Mouse (Mus musculus) midbrain, embryonic 15.5 days (tissue): ENCODE measurements around the gene Gspt1. TPM values are rescaled to one million over a fixed set of nuclear protein-coding genes. Genes with fewer than 3 reads are reported as not detected.

Experiments
- ATAC-seq: fragments of 200-750 bp; cut with Nextera tagmentation; replicated peaks from 2 replicates; pipeline ENCODE4 v1.8.0; 2017; ENCODE audit warnings: moderate TSS enrichment
- H3K27ac ChIP-seq: fragments of 300-500 bp; sonication (generic); 2 replicates; pipeline ENCODE4 v1.5.1; 2015; ENCODE audit warnings: mild to moderate bottlenecking, inconsistent platforms
- H3K27me3 ChIP-seq: fragments of 300-500 bp; sonication (generic); replicated peaks from 2 replicates; pipeline ENCODE4 v1.6.1; 2015; ENCODE audit warnings: inconsistent platforms
- H3K36me3 ChIP-seq: fragments of 300-500 bp; sonication (generic); replicated peaks from 2 replicates; pipeline ENCODE4 v1.6.1; 2015; ENCODE audit warnings: inconsistent platforms
- H3K4me1 ChIP-seq: fragments of 300-500 bp; sonication (generic); 2 replicates; pipeline ENCODE4 v1.6.1; 2015; ENCODE audit warnings: inconsistent platforms
- H3K4me2 ChIP-seq: fragments of 300-500 bp; sonication (generic); 2 replicates; pipeline ENCODE4 v1.6.1; 2015; ENCODE audit warnings: inconsistent platforms, mild to moderate bottlenecking, moderate library complexity
- H3K4me3 ChIP-seq: fragments of 300-500 bp; sonication (generic); 2 replicates; pipeline ENCODE4 v1.5.1; 2015; ENCODE audit warnings: mild to moderate bottlenecking, inconsistent platforms
- H3K9ac ChIP-seq: fragments of 300-500 bp; sonication (generic); 2 replicates; pipeline ENCODE4 v1.6.1; 2015; ENCODE audit warnings: mild to moderate bottlenecking, inconsistent platforms
- H3K9me3 ChIP-seq: fragments of 300-500 bp; sonication (generic); 2 replicates; pipeline ENCODE4 v1.6.1; 2016; ENCODE audit warnings: inconsistent platforms
- WGBS: fragments of 180-500 bp; shearing (Covaris S2); methylation state at CpG from one replicate; pipeline ENCODE4 v1.1.7; 2015; ENCODE audit warnings: mixed read lengths; 5-methylcytosine and 5-hydroxymethylcytosine counted together
- polyA plus RNA-seq: library from polyadenylated mRNA; unstranded; fragments of >200 nt; fragmentation: Nextera tagmentation; extraction: Ambion mirVana; gene quantifications from 2 replicates; pipeline ENCODE4 v1.2.1, GENCODE M21; 2015

Gene Gspt1
- polyA plus RNA-seq, 1 experiment from 2014 or later, result 46.8 TPM

DNA sequence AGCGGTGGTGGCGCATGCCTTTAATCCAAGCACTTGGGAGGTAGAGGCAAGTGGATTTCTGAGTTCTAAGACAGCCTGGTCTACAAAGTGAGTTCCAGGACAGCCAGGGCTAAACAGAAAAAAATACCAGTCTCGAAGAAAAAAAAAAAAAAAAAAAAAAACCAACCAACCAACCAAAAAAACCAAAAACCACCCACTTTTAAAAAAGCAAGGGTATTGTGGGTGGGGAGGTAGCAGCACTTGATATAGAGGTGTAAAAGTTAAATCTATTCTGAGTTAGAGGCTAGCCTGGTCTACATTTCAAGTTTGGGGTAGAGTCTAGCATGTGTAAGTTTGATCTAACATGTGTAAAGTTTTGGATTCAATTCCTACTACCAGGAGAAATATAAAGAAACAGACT, 53.9 kb downstream of the Gspt1 start:
- WGBS, result 87% methylated on average over 3 of the region's 3 CpGs
- ATAC-seq, result no peak
- H3K27ac ChIP-seq, result no peak overlapping the region
- H3K27me3 ChIP-seq, result no peaks in the 10 kb centered on the region
- no peak overlapping the region for H3K9ac ChIP-seq
- H3K4me2 ChIP-seq, result no peak overlapping the region
- no peak overlapping the region for H3K4me3 ChIP-seq
- H3K36me3 ChIP-seq, result peaks cover 53% of the 10 kb centered on the region
- no peaks in the 10 kb centered on the region for H3K9me3 ChIP-seq
- H3K4me1 ChIP-seq, result peaks cover 30% of the 10 kb centered on the region

DNA sequence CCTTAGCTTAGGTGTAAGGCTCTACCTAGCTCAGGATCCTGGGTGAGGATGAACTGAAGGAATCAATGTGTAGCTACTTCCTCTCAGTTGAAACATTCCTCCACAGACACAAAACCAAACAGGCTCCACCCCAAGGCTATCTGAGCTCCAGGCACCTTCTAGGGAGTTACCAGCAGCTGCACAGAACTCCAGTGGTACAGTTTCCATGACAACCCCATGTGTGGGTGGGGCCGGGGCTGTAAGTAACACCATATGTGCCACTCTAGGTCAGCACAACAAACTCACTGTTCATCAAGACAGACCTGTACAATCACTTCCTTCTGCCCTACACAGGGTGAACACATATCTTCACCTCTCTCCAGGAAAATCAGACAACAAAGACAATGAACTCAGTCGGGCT, 55.7 kb downstream of the Gspt1 start:
- 75% methylated on average over 2 of the region's 2 CpGs for WGBS
- no peaks in the 10 kb centered on the region for H3K27me3 ChIP-seq
- no peak overlapping the region for H3K27ac ChIP-seq
- H3K36me3 ChIP-seq, result peaks cover 71% of the 10 kb centered on the region
- ATAC-seq, result no peak
- H3K4me2 ChIP-seq, result no peak overlapping the region
- no peak overlapping the region for H3K4me3 ChIP-seq
- H3K9me3 ChIP-seq, result no peaks in the 10 kb centered on the region
- no peak overlapping the region for H3K9ac ChIP-seq
- peaks cover 12% of the 10 kb centered on the region for H3K4me1 ChIP-seq

- no peak for ATAC-seq
- Histone ChIP-seq H3K4me1 (peaks cover 9% of the 10 kb centered on the region), H3K27ac (no peak overlapping the region), H3K36me3 (peaks cover 83% of the 10 kb centered on the region), H3K9me3 (no peaks in the 10 kb centered on the region), H3K4me2 (no peak overlapping the region), H3K9ac (no peak overlapping the region), H3K27me3 (no peaks in the 10 kb centered on the region), H3K4me3 (no peak overlapping the region)
- WGBS, result 93% methylated on average over 4 of the region's 4 CpGs
Measured at GRCm38 (mm10) chr16:11197052-11197451, 57.1 kb downstream of the Gspt1 start.

DNA sequence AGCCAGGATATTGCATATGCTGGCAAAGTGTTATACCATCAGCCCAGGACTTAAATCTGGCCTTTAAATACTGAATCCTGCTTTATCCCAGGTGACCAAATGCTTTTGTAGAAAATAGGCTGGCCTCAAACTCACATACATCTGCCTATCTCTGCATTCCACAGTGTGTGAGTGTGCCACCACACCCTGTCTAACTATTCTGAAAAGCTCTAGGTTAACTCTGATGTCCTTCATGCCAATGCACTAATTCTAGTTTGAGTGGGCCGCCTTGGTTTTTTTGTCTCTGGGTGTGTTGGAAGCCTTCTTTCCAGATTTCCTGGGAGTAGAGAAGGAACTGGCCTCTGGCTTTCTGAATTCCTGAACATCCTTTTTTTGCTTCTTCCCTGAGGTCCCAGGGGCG, 60.9 kb downstream of the Gspt1 start:
- no peak overlapping the region for H3K4me3 ChIP-seq
- H3K36me3 ChIP-seq, result peaks cover 57% of the 10 kb centered on the region
- 97% methylated on average over 2 of the region's 2 CpGs for WGBS
- ATAC-seq, result no peak
- H3K27me3 ChIP-seq, result no peaks in the 10 kb centered on the region
- no peaks in the 10 kb centered on the region for H3K9me3 ChIP-seq
- H3K4me1 ChIP-seq, result no peaks in the 10 kb centered on the region
- no peak overlapping the region for H3K27ac ChIP-seq
- no peak overlapping the region for H3K4me2 ChIP-seq
- H3K9ac ChIP-seq, result no peak overlapping the region

GRCm38 (mm10) chr16:11190150-11190549, 64.0 kb downstream of the Gspt1 start:
- Histone ChIP-seq H3K27ac (no peak overlapping the region), H3K4me3 (no peak overlapping the region), H3K36me3 (peaks cover 28% of the 10 kb centered on the region), H3K9ac (no peak overlapping the region), H3K9me3 (no peaks in the 10 kb centered on the region), H3K27me3 (no peaks in the 10 kb centered on the region), H3K4me1 (no peaks in the 10 kb centered on the region), H3K4me2 (no peak overlapping the region)
- WGBS, result 87% methylated on average over 7 of the region's 7 CpGs
- no peak for ATAC-seq

- peaks cover 22% of the 10 kb centered on the region for H3K4me1 ChIP-seq
- H3K9ac ChIP-seq, result no peak overlapping the region
- ATAC-seq, result no peak
- H3K9me3 ChIP-seq, result no peaks in the 10 kb centered on the region
- H3K36me3 ChIP-seq, result no peaks in the 10 kb centered on the region
- no peaks in the 10 kb centered on the region for H3K27me3 ChIP-seq
- no peak overlapping the region for H3K4me2 ChIP-seq
- 77% methylated on average over 2 of the region's 2 CpGs for WGBS
- no peak overlapping the region for H3K4me3 ChIP-seq
- no peak overlapping the region for H3K27ac ChIP-seq
Measured at GRCm38 (mm10) chr16:11177404-11177803, 76.7 kb downstream of the Gspt1 start.

- no peaks in the 10 kb centered on the region for H3K9me3 ChIP-seq
- no peaks in the 10 kb centered on the region for H3K36me3 ChIP-seq
- peaks cover 22% of the 10 kb centered on the region for H3K4me1 ChIP-seq
- 4% methylated on average over 4 of the region's 4 CpGs for WGBS
- ATAC-seq, result no peak
- H3K4me3 ChIP-seq, result peak overlapping the region; percentile 93
- peak overlapping the region; percentile 93 for H3K27ac ChIP-seq
- peak overlapping the region; percentile 80 for H3K4me2 ChIP-seq
- H3K9ac ChIP-seq, result peak overlapping the region; percentile 91
- H3K27me3 ChIP-seq, result no peaks in the 10 kb centered on the region
Measured at GRCm38 (mm10) chr16:11176884-11177244, 77.3 kb downstream of the Gspt1 start.

- H3K4me3 ChIP-seq, result peak within 1 kb of the TSS; percentile 93
- no peaks in the 10 kb centered on the region for H3K36me3 ChIP-seq
- no peaks in the 10 kb centered on the region for H3K9me3 ChIP-seq
- peak within 1 kb of the TSS; percentile 93 for H3K27ac ChIP-seq
- under 1% methylated on average over 57 of the region's 57 CpGs for WGBS
- peak within 1 kb of the TSS; percentile 80 for H3K4me2 ChIP-seq
- H3K27me3 ChIP-seq, result no peaks in the 10 kb centered on the region
- peaks cover 22% of the 10 kb centered on the region for H3K4me1 ChIP-seq
- H3K9ac ChIP-seq, result peak within 1 kb of the TSS; percentile 91
- ATAC-seq, result peak; percentile 95
Measured at GRCm38 (mm10) chr16:11176208-11176883, 77.8 kb downstream of the Gspt1 start, which contains the start of gene Zc3h7a. Zc3h7a (minus strand) TSS chr16:11176393.

GRCm38 (mm10) chr16:11175489-11176207, 78.5 kb downstream of the Gspt1 start:
- peak overlapping the region; percentile 80 for H3K4me2 ChIP-seq
- peak; percentile 69 for ATAC-seq
- peak overlapping the region; percentile 93 for H3K27ac ChIP-seq
- WGBS, result under 1% methylated on average over 72 of the region's 72 CpGs
- H3K9ac ChIP-seq, result peak overlapping the region; percentile 91
- no peaks in the 10 kb centered on the region for H3K36me3 ChIP-seq
- H3K27me3 ChIP-seq, result no peaks in the 10 kb centered on the region
- H3K9me3 ChIP-seq, result no peaks in the 10 kb centered on the region
- peak overlapping the region; percentile 93 for H3K4me3 ChIP-seq
- peaks cover 22% of the 10 kb centered on the region for H3K4me1 ChIP-seq

GRCm38 (mm10) chr16:11175100-11175488, 79.0 kb downstream of the Gspt1 start:
- WGBS, result 17% methylated on average over 9 of the region's 9 CpGs
- Histone ChIP-seq H3K27me3 (no peaks in the 10 kb centered on the region), H3K4me3 (peak overlapping the region; percentile 93), H3K9ac (peak overlapping the region; percentile 91), H3K27ac (peak overlapping the region; percentile 93), H3K36me3 (no peaks in the 10 kb centered on the region), H3K4me2 (peak overlapping the region; percentile 80), H3K4me1 (peaks cover 22% of the 10 kb centered on the region), H3K9me3 (no peaks in the 10 kb centered on the region)
- ATAC-seq, result no peak

DNA sequence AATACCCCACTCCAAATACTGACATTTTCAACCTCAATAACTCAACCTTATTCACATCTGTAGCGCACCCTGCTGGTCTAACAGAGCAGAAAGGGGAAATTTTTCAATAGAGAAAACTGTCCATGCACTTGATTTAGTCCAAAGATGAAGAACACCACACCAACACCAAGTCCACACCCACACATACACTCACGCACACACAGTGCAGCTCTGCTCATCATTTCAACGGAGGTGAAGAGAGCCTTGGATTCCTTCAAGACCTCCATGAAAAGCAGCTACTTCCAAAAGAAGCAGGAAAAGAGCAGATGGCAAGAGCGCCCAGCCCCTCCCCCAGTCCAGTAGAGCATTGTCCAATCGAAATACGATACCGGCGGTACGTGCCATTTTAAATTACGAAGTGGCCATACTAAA, 79.4 kb downstream of the Gspt1 start:
- peak overlapping the region; percentile 93 for H3K4me3 ChIP-seq
- WGBS, result 6% methylated on average over 10 of the region's 10 CpGs
- peak overlapping the region; percentile 91; the same call in 1 of the 2 replicates for H3K9ac ChIP-seq
- H3K27ac ChIP-seq, result no peak overlapping the region
- no peaks in the 10 kb centered on the region for H3K36me3 ChIP-seq
- H3K4me1 ChIP-seq, result peaks cover 22% of the 10 kb centered on the region
- peak overlapping the region; percentile 80 for H3K4me2 ChIP-seq
- H3K27me3 ChIP-seq, result no peaks in the 10 kb centered on the region
- no peaks in the 10 kb centered on the region for H3K9me3 ChIP-seq
- ATAC-seq, result no peak

GRCm38 (mm10) chr16:11171679-11172078, 82.4 kb downstream of the Gspt1 start:
- Histone ChIP-seq H3K9ac (no peak overlapping the region), H3K27ac (no peak overlapping the region), H3K9me3 (no peaks in the 10 kb centered on the region), H3K4me1 (peaks cover 17% of the 10 kb centered on the region), H3K36me3 (no peaks in the 10 kb centered on the region), H3K4me3 (no peak overlapping the region), H3K4me2 (no peak overlapping the region), H3K27me3 (no peaks in the 10 kb centered on the region)
- WGBS, result 92% methylated on average over 6 of the region's 6 CpGs
- no peak for ATAC-seq
